Mouse (Mus musculus): ENCODE measurements around the gene Fgd2. TPM values are rescaled to one million over a fixed set of nuclear protein-coding genes. Genes with fewer than 3 reads are reported as not detected.

Fgd2 gene
- polyA plus RNA-seq, 1 experiment from 2014 or later, result 2.2 TPM

- Histone ChIP-seq H3K4me3 (ENCODE audit: low read depth, low read length) (no peak overlapping the region), H3K27me3 (ENCODE audit: control insufficient read depth, insufficient read depth, low read length) (peaks cover 26% of the 10 kb centered on the region), H3K9ac (ENCODE audit: low read length) (no peak overlapping the region), H3K36me3 (ENCODE audit: control insufficient read depth, insufficient read depth, low read length) (no peaks in the 10 kb centered on the region), H3K9me3 (ENCODE audit: control insufficient read depth, low read length) (no peaks in the 10 kb centered on the region), H3K4me1 (ENCODE audit: control insufficient read depth, insufficient read depth, low read length) (peaks cover 4% of the 10 kb centered on the region; the same call in 1 of the 2 replicates), H3K27ac (ENCODE audit: low read depth, low read length) (no peak overlapping the region), H3K4me2 (no peak overlapping the region)
- ATAC-seq (ENCODE audit: low FRiP score) (no peak), DNase-seq (ENCODE audit: low spot score, missing footprints) (no peak)
- WGBS, result 70% methylated on average over 8 of the region's 8 CpGs
Measured at GRCm38 (mm10) chr17:29319881-29320639, 40.7 kb upstream of the Fgd2 start.

DNA sequence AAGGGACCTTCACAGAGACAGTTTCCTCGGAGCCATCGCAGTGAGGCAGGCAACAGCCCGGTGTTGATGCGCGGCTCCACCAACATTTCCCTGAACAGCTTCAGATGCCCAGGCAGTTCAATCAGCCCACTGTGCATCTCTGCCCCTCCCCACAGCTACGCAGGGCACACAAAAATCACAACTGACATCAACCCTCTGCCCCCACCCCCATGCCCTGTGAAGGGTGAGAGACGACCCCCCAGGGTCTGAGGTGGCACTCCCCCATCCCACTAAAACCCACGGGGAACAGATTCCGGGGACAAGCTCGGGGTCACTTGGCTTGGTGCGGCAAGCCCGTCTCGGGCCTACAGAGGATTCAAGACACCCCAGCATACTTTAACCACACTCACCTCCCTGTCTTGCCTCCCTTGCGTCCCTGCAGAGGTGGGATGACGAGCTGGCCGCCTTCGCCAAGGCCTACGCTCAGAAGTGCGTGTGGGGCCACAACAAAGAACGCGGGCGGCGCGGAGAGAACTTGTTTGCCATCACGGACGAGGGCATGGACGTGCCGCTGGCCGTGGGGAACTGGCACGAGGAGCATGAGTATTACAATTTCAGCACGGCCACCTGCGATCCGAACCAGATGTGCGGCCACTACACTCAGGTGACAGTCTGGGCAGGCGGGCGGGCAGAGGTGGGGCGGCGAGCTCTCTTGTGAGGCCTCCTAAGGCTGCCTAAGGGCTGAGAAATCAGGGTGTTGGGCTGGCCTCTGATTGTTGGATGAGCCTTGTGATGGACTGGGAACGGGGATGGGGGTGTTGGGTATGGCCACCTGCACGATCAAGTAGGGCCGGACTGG is 38.7 kb upstream of the Fgd2 start:
- H3K9ac ChIP-seq (ENCODE audit: low read length), result peak overlapping the region; percentile 42
- 12% methylated on average over 41 of the region's 41 CpGs for WGBS

GRCm38 (mm10) chr17:29322603-29322962 is 38.1 kb upstream of the Fgd2 start:
- Histone ChIP-seq H3K4me3 (ENCODE audit: low read depth, low read length) (no peak overlapping the region), H3K4me2 (peak overlapping the region; percentile 24; the same call in 1 of the 2 replicates), H3K9me3 (ENCODE audit: control insufficient read depth, low read length) (no peaks in the 10 kb centered on the region), H3K27me3 (ENCODE audit: control insufficient read depth, insufficient read depth, low read length) (peaks cover 29% of the 10 kb centered on the region), H3K36me3 (ENCODE audit: control insufficient read depth, insufficient read depth, low read length) (no peaks in the 10 kb centered on the region), H3K9ac (ENCODE audit: low read length) (no peak overlapping the region), H3K4me1 (ENCODE audit: control insufficient read depth, insufficient read depth, low read length) (peaks cover 24% of the 10 kb centered on the region), H3K27ac (ENCODE audit: low read depth, low read length) (no peak overlapping the region)
- ATAC-seq (ENCODE audit: low FRiP score) (no peak), DNase-seq (ENCODE audit: low spot score, missing footprints) (no peak)
- WGBS, result 11% methylated on average over 18 of the region's 18 CpGs

More for the DNA sequence above, 38.7 kb upstream of the Fgd2 start:
- H3K27ac ChIP-seq (ENCODE audit: low read depth, low read length), result no peak overlapping the region
- no peaks in the 10 kb centered on the region for H3K9me3 ChIP-seq (ENCODE audit: control insufficient read depth, low read length)
- peaks cover 29% of the 10 kb centered on the region for H3K27me3 ChIP-seq (ENCODE audit: control insufficient read depth, insufficient read depth, low read length)
- DNase-seq (ENCODE audit: low spot score, missing footprints) (peak; percentile 91), ATAC-seq (ENCODE audit: low FRiP score) (no peak)
- H3K4me1 ChIP-seq (ENCODE audit: control insufficient read depth, insufficient read depth, low read length), result peaks cover 18% of the 10 kb centered on the region
- no peak overlapping the region for H3K4me3 ChIP-seq (ENCODE audit: low read depth, low read length)
- peak overlapping the region; percentile 24; the same call in 1 of the 2 replicates for H3K4me2 ChIP-seq
- H3K36me3 ChIP-seq (ENCODE audit: control insufficient read depth, insufficient read depth, low read length), result no peaks in the 10 kb centered on the region

DNA sequence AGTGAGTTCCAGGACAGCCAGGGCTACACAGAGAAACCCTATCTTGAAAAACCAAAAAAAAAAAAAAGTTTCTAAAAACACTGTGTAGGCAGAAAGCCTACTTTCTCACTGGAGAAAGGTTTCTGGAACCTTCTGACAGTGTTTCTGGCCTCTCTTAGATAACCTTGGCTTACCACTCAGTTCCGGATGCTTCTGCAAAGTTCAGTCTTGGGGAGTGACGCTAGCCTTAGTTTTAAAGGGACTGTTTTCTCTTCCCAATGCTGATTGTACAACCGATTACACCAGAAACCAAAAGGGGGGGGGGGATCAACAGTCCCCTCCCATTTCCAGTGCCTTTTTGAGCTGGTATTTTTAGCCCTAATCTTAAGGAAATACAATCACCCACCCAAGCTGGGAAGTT is 37.1 kb upstream of the Fgd2 start:
- Histone ChIP-seq H3K4me2 (no peak overlapping the region), H3K9ac (ENCODE audit: low read length) (no peak overlapping the region), H3K27me3 (ENCODE audit: control insufficient read depth, insufficient read depth, low read length) (peaks cover 29% of the 10 kb centered on the region), H3K36me3 (ENCODE audit: control insufficient read depth, insufficient read depth, low read length) (no peaks in the 10 kb centered on the region), H3K27ac (ENCODE audit: low read depth, low read length) (no peak overlapping the region), H3K4me3 (ENCODE audit: low read depth, low read length) (no peak overlapping the region), H3K4me1 (ENCODE audit: control insufficient read depth, insufficient read depth, low read length) (peaks cover 24% of the 10 kb centered on the region), H3K9me3 (ENCODE audit: control insufficient read depth, low read length) (no peaks in the 10 kb centered on the region)
- ATAC-seq (ENCODE audit: low FRiP score) (no peak), DNase-seq (ENCODE audit: low spot score, missing footprints) (no peak)
- 92% methylated on average over 3 of the region's 3 CpGs for WGBS

DNA sequence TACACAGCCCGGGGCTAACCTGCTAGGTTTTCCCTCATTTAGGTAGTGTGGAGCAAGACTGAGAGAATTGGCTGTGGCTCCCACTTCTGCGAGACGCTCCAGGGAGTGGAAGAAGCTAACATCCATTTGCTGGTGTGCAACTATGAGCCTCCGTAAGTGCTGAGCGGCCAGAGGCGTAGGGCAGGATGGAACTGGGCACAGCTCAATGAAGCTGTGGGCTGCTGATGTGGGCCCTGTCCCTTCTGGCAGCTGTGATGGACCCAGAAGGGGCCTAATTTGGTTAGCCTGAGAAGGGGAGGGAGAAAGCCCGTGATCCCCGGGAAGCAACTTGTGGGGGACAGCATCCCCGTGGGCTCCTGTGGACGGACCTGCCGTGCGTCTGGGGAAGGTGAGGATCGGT is 34.9 kb upstream of the Fgd2 start:
- Histone ChIP-seq H3K4me3 (ENCODE audit: low read depth, low read length) (peak overlapping the region; percentile 29; the same call in 1 of the 2 replicates), H3K27me3 (ENCODE audit: control insufficient read depth, insufficient read depth, low read length) (peaks cover 26% of the 10 kb centered on the region), H3K36me3 (ENCODE audit: control insufficient read depth, insufficient read depth, low read length) (no peaks in the 10 kb centered on the region), H3K9ac (ENCODE audit: low read length) (peak overlapping the region; percentile 66), H3K4me2 (peak overlapping the region; percentile 61; the same call in 1 of the 2 replicates), H3K27ac (ENCODE audit: low read depth, low read length) (0 out of 2 replicates have a peak overlapping the region, but pooled peaks have one; percentile 66), H3K9me3 (ENCODE audit: control insufficient read depth, low read length) (no peaks in the 10 kb centered on the region), H3K4me1 (ENCODE audit: control insufficient read depth, insufficient read depth, low read length) (peaks cover 24% of the 10 kb centered on the region)
- ATAC-seq (ENCODE audit: low FRiP score) (no peak), DNase-seq (ENCODE audit: low spot score, missing footprints) (peak; percentile 92)
- WGBS, result 42% methylated on average over 13 of the region's 13 CpGs

DNA sequence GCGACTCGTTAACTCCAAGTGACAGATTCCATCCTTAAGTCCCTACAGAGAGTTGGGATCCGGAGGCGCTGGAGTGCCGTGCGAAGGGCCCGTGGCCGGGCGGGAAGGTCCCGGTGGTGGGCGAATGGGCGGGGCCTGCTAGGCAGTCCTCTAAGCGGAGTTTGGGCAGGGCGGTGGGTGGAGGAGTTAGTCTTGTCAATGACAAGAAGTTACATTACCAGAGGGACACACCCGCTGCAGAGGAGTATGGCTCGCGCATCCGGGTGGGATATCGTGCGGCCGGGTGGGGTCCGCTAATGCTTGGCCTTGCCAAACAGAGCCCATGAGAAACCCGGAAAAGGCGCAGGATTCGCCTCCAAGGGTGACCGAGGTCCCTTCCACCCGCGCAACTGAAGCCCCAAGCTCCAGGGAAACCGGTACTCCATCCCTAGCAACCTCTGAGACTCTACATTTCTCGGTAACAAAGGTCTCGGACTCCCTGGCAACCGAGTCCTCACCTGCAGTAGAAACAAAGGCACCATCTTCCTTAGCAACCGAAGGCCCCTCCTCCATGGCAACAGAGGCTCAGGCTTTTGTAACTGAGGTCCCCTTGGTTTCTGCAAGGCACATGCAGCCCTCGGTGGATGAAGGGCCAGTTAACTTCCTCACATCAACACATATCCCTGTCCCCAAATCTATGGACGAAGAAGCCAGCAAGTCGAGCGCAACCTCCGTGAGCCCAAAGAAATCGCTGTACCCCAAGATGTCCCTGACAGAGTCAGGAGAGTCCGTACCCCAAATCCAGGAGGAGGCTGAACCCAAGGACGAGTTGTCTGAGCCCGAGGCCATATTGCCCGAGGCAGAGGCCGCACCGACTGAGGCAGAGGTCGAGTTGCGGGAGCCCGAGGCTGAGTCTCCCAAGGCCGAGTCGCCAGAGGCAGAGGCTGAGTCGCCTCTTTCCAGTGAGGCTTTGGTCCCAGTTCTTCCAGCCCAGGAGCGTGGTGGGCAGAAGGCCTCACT is 33.9 kb upstream of the Fgd2 start:
- DNase-seq (ENCODE audit: low spot score, missing footprints) (peak; percentile 96), ATAC-seq (ENCODE audit: low FRiP score) (peak; percentile 75)
- Histone ChIP-seq H3K4me1 (ENCODE audit: control insufficient read depth, insufficient read depth, low read length) (peaks cover 31% of the 10 kb centered on the region), H3K9me3 (ENCODE audit: control insufficient read depth, low read length) (no peaks in the 10 kb centered on the region), H3K36me3 (ENCODE audit: control insufficient read depth, insufficient read depth, low read length) (0 out of 2 replicates have a peak, but pooled peaks cover 3% of the 10 kb centered on the region), H3K4me3 (ENCODE audit: low read depth, low read length) (peak overlapping the region; percentile 29), H3K27ac (ENCODE audit: low read depth, low read length) (peak overlapping the region; percentile 66), H3K27me3 (ENCODE audit: control insufficient read depth, insufficient read depth, low read length) (peaks cover 17% of the 10 kb centered on the region), H3K4me2 (peak overlapping the region; percentile 61), H3K9ac (ENCODE audit: low read length) (peak overlapping the region; percentile 66)
- 6% methylated on average over 52 of the region's 52 CpGs for WGBS

DNA sequence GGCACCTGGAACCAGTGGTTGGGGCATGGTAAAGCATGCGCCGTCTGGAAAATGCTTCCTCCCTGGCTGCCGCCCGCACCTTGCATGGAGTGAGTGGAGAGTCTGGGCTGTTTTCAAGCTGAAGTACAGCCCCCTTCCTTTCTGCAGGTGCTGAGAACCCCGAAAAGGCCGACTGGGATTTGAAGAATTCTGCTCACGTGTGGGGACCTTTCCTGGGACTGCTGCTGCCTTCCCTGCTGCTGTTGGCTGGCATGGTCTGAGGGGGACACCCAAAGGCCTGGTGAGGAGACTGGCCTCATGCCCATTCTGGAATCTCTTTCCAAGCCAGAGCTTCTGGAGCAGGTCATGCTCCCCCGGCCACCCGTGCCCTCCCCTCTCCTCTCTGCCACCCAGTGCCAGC is 33.0 kb upstream of the Fgd2 start:
- Histone ChIP-seq H3K4me3 (ENCODE audit: low read depth, low read length) (no peak overlapping the region), H3K9me3 (ENCODE audit: control insufficient read depth, low read length) (no peaks in the 10 kb centered on the region), H3K27ac (ENCODE audit: low read depth, low read length) (no peak overlapping the region), H3K36me3 (ENCODE audit: control insufficient read depth, insufficient read depth, low read length) (peaks cover 7% of the 10 kb centered on the region), H3K4me2 (no peak overlapping the region; the same call in 1 of the 2 replicates), H3K27me3 (ENCODE audit: control insufficient read depth, insufficient read depth, low read length) (peaks cover 8% of the 10 kb centered on the region), H3K4me1 (ENCODE audit: control insufficient read depth, insufficient read depth, low read length) (peaks cover 27% of the 10 kb centered on the region), H3K9ac (ENCODE audit: low read length) (peak overlapping the region; percentile 66; the same call in 1 of the 2 replicates)
- DNase-seq (ENCODE audit: low spot score, missing footprints), result no peak
- WGBS, result 86% methylated on average over 9 of the region's 9 CpGs
- ATAC-seq (ENCODE audit: low FRiP score), result no peak

DNA sequence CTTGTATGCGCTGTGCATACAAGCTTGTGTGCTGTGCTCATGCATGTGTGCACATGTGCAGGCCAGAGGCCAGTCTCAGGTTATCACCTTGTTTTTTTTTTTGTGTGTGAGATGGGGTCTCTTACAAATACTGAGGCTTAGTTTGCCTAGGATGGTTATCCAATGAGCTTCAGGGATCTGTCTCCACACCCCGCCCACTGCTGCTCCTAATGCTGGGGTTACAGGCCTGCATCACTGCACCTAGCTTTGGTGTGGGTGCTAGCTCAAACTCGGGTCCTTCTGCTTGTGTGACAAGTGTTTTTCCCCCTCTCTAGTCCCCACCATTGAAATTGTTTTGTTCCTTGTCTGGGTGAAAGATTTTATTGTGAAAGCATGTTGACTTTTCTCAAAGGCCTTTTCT is 30.5 kb upstream of the Fgd2 start:
- ATAC-seq (ENCODE audit: low FRiP score) (no peak), DNase-seq (ENCODE audit: low spot score, missing footprints) (no peak)
- Histone ChIP-seq H3K4me2 (no peak overlapping the region), H3K27ac (ENCODE audit: low read depth, low read length) (no peak overlapping the region), H3K4me1 (ENCODE audit: control insufficient read depth, insufficient read depth, low read length) (peaks cover 27% of the 10 kb centered on the region), H3K9ac (ENCODE audit: low read length) (no peak overlapping the region), H3K9me3 (ENCODE audit: control insufficient read depth, low read length) (no peaks in the 10 kb centered on the region), H3K36me3 (ENCODE audit: control insufficient read depth, insufficient read depth, low read length) (peaks cover 20% of the 10 kb centered on the region), H3K4me3 (ENCODE audit: low read depth, low read length) (no peak overlapping the region), H3K27me3 (ENCODE audit: control insufficient read depth, insufficient read depth, low read length) (peaks cover 3% of the 10 kb centered on the region; the same call in 1 of the 2 replicates)
- WGBS, result 84% methylated on average over 3 of the region's 3 CpGs
